Mouse (Mus musculus): Measurements from ENCODE around the gene Olfr373. TPM values are rescaled to one million over a fixed set of nuclear protein-coding genes. Genes with fewer than 3 reads are reported as not detected.

Olfr373 gene
- total and polyA plus RNA-seq, 2 experiments from 2014 or later, result not detected

DNA sequence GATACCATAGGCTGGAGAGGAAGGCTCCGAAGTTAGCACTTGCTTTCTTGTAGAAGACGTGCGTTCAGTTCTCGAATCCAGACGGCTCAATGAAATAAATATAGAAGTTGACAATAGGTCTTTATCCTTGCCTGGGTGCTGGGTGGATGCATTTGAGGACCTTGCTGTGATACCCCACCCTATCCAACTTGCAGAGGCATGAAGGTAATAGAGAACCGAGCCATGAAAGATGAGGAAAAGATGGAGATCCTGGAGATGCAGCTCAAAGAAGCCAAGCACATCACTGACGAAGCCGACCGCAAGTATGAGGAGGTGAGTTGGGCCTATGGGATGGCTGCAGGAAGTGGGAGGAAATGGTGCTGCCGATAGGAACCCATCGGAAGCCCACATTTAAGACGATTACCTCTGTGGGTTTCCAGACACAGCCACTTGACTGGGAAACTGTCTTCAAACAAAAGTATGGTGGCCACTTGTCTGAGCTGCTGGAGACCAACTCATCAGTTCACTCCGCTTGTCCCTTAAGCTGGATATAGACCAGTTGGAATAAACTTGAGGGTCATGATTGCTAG is 60.4 kb downstream of the Olfr373 start:
- H3K27ac ChIP-seq (ENCODE audit: low read depth, low read length), result no peak overlapping the region
- peaks cover 56% of the 10 kb centered on the region for H3K36me3 ChIP-seq (ENCODE audit: insufficient read depth, low read length)
- DNase-seq (ENCODE audit: low spot score) (no peak), ATAC-seq (ENCODE audit: low FRiP score) (no peak)
- no peak overlapping the region for H3K4me3 ChIP-seq (ENCODE audit: low read depth, low read length)
- H3K4me1 ChIP-seq (ENCODE audit: insufficient read depth, low read length), result no peaks in the 10 kb centered on the region
- no peaks in the 10 kb centered on the region for H3K27me3 ChIP-seq (ENCODE audit: insufficient read depth, low read length)
- no peak overlapping the region for H3K4me2 ChIP-seq (ENCODE audit: low read depth, low read length, poor library complexity, severe bottlenecking)
- H3K9ac ChIP-seq (replicated peaks; ENCODE audit: low read length, poor library complexity, severe bottlenecking), result no peak overlapping the region
- TF ChIP-seq CTCF (IDR thresholded peaks at IDR 0.05), result no peak
- WGBS, result 96% methylated on average over 13 of the region's 13 CpGs
- no peaks in the 10 kb centered on the region for H3K9me3 ChIP-seq (ENCODE audit: low read length)

DNA sequence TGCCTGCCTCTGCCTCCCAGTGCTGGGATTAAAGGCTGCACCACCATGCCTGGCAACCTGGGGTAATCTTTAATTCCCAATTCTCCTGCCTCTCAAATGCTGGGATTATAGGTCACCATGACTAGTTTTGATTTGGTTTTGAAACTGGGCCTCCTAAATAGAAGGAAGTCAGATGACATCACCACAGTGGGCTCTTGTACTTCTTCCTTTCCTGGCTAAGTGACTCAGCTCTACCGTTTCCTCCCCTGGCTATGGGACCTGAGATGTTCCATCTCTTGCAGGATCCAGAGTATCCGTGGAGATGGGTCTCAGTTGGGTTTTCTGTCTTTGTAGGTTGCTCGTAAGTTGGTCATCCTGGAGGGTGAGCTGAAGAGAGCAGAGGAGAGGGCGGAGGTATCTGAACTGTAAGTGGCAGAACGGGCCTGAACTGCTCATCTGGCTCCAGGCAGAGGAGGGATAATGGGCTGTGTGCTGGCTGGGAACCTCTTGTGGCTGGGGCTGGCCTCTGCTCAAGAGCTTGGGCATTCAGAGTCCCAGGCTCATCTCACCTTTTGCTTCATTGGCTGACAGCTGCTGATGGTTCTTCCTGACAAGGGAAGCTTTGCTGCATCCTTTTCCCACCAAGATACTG is 61.5 kb downstream of the Olfr373 start:
- ATAC-seq (ENCODE audit: low FRiP score) (no peak), DNase-seq (ENCODE audit: low spot score) (no peak)
- no peaks in the 10 kb centered on the region for H3K27me3 ChIP-seq (ENCODE audit: insufficient read depth, low read length)
- H3K4me3 ChIP-seq (ENCODE audit: low read depth, low read length), result no peak overlapping the region
- H3K27ac ChIP-seq (ENCODE audit: low read depth, low read length), result no peak overlapping the region
- 89% methylated on average over 5 of the region's 5 CpGs for WGBS
- no peaks in the 10 kb centered on the region for H3K4me1 ChIP-seq (ENCODE audit: insufficient read depth, low read length)
- H3K9ac ChIP-seq (replicated peaks; ENCODE audit: low read length, poor library complexity, severe bottlenecking), result no peak overlapping the region
- no peaks in the 10 kb centered on the region for H3K9me3 ChIP-seq (ENCODE audit: low read length)
- peaks cover 63% of the 10 kb centered on the region for H3K36me3 ChIP-seq (ENCODE audit: insufficient read depth, low read length)
- no peak for TF ChIP-seq CTCF (IDR thresholded peaks at IDR 0.05)
- H3K4me2 ChIP-seq (ENCODE audit: low read depth, low read length, poor library complexity, severe bottlenecking), result no peak overlapping the region

DNA sequence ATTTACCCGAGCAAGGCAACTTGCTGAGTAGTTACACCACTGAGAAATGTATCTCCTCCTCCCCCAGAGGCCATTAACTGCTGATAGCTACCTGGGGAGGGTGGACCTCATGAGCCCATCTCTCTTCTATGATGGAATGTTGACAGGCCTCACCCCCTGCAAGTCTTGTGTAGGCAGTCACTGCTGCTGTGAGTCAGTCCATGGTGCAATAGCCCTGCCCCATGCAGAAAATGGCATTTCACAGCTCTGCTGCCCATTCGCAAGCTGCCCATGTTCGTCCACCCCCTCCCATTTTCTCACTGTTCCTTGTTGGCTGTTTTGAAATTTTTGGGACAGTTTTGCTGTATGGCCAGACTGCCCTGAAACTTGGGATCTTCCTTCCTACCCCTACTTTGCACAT is 62.5 kb downstream of the Olfr373 start:
- no peak for DNase-seq (ENCODE audit: low spot score)
- Histone ChIP-seq H3K9ac (replicated peaks; ENCODE audit: low read length, poor library complexity, severe bottlenecking) (no peak overlapping the region), H3K4me1 (ENCODE audit: insufficient read depth, low read length) (no peaks in the 10 kb centered on the region), H3K27me3 (ENCODE audit: insufficient read depth, low read length) (no peaks in the 10 kb centered on the region), H3K9me3 (ENCODE audit: low read length) (no peaks in the 10 kb centered on the region), H3K4me2 (ENCODE audit: low read depth, low read length, poor library complexity, severe bottlenecking) (no peak overlapping the region), H3K4me3 (ENCODE audit: low read depth, low read length) (no peak overlapping the region), H3K27ac (ENCODE audit: low read depth, low read length) (no peak overlapping the region), H3K36me3 (ENCODE audit: insufficient read depth, low read length) (peaks cover 70% of the 10 kb centered on the region)
- no peak for ATAC-seq (ENCODE audit: low FRiP score)
- no peak for TF ChIP-seq CTCF (IDR thresholded peaks at IDR 0.05)
- WGBS, result 89% methylated on average over 3 of the region's 3 CpGs

DNA sequence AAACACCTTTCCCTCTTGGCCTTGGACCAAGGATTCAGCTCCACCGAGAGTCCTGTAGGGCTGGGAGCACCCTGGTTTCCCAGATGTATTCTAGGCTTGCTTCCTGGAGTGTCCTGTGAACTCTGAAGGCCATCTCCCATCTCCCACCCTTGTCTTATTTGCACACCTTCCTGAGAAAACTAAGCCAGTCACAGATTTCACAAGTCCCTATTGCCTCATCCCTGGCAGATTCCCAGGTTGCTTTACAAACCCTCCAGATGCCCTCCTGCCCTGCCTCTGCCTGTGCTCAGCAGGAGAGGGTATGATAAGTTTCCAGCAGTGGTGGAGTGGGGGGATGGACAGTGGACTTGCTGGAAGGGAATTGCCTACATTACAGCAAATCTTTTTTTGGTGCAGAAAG is 63.1 kb downstream of the Olfr373 start:
- no peak overlapping the region for H3K4me2 ChIP-seq (ENCODE audit: low read depth, low read length, poor library complexity, severe bottlenecking)
- TF ChIP-seq CTCF (IDR thresholded peaks at IDR 0.05), result no peak
- no peaks in the 10 kb centered on the region for H3K27me3 ChIP-seq (ENCODE audit: insufficient read depth, low read length)
- no peak overlapping the region for H3K27ac ChIP-seq (ENCODE audit: low read depth, low read length)
- H3K4me1 ChIP-seq (ENCODE audit: insufficient read depth, low read length), result no peaks in the 10 kb centered on the region
- no peak overlapping the region for H3K9ac ChIP-seq (replicated peaks; ENCODE audit: low read length, poor library complexity, severe bottlenecking)
- peaks cover 68% of the 10 kb centered on the region for H3K36me3 ChIP-seq (ENCODE audit: insufficient read depth, low read length)
- no peak for ATAC-seq (ENCODE audit: low FRiP score)
- 81% methylated on average over 1 of the region's 1 CpGs for WGBS
- no peak overlapping the region for H3K4me3 ChIP-seq (ENCODE audit: low read depth, low read length)
- DNase-seq (ENCODE audit: low spot score), result no peak
- no peaks in the 10 kb centered on the region for H3K9me3 ChIP-seq (ENCODE audit: low read length)

DNA sequence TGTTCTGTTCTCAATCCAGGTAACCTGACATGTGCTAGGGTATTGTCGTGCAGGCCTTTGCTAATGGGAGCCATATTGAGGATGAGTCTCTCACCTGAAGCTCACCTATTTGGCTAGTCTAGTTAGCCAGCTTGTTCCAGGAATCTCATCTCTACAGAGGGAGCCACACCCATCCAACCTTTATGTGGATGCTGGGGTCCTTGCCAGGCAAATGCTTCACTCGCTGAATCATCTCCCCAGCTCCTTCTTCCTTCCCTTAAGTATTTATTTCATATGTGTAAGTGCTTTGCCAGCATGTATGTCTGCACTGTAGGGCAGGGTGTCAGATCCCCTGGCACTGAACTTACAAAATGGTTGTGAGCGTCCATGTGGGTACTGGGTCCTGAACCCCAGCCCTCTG is 63.6 kb downstream of the Olfr373 start:
- Histone ChIP-seq H3K27ac (ENCODE audit: low read depth, low read length) (no peak overlapping the region), H3K4me3 (ENCODE audit: low read depth, low read length) (no peak overlapping the region), H3K36me3 (ENCODE audit: insufficient read depth, low read length) (peaks cover 65% of the 10 kb centered on the region), H3K9ac (replicated peaks; ENCODE audit: low read length, poor library complexity, severe bottlenecking) (no peak overlapping the region), H3K4me1 (ENCODE audit: insufficient read depth, low read length) (no peaks in the 10 kb centered on the region), H3K9me3 (ENCODE audit: low read length) (no peaks in the 10 kb centered on the region), H3K4me2 (ENCODE audit: low read depth, low read length, poor library complexity, severe bottlenecking) (no peak overlapping the region), H3K27me3 (ENCODE audit: insufficient read depth, low read length) (no peaks in the 10 kb centered on the region)
- TF ChIP-seq CTCF (IDR thresholded peaks at IDR 0.05), result no peak
- ATAC-seq (ENCODE audit: low FRiP score) (no peak), DNase-seq (ENCODE audit: low spot score) (no peak)
- WGBS, result 92% methylated on average over 3 of the region's 3 CpGs

DNA sequence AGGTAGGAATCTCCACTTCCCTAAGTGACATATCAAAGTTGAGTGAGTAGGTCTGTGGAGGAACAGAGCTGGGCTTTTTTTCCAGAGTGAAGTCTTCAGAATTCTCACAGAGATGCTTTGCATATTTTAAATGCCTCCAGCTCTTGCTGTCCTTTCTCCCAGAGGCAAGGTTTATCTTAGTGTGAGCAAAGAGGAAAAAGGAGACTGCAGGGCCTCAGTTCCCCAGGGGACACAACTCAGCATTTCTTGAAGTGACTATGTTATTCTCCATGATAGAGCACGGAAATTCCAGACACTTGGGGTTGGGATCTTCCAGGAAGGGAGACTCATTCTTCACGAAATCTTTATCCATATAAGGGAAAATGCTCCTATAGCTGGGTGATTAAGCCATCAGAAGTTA is 64.3 kb downstream of the Olfr373 start:
- peaks cover 61% of the 10 kb centered on the region for H3K36me3 ChIP-seq (ENCODE audit: insufficient read depth, low read length)
- TF ChIP-seq CTCF (IDR thresholded peaks at IDR 0.05), result no peak
- no peaks in the 10 kb centered on the region for H3K4me1 ChIP-seq (ENCODE audit: insufficient read depth, low read length)
- no peak overlapping the region for H3K9ac ChIP-seq (replicated peaks; ENCODE audit: low read length, poor library complexity, severe bottlenecking)
- H3K27me3 ChIP-seq (ENCODE audit: insufficient read depth, low read length), result no peaks in the 10 kb centered on the region
- 84% methylated on average over 2 of the region's 2 CpGs for WGBS
- no peak overlapping the region for H3K27ac ChIP-seq (ENCODE audit: low read depth, low read length)
- H3K4me3 ChIP-seq (ENCODE audit: low read depth, low read length), result no peak overlapping the region
- ATAC-seq (ENCODE audit: low FRiP score) (no peak), DNase-seq (ENCODE audit: low spot score) (no peak)
- no peak overlapping the region for H3K4me2 ChIP-seq (ENCODE audit: low read depth, low read length, poor library complexity, severe bottlenecking)
- no peaks in the 10 kb centered on the region for H3K9me3 ChIP-seq (ENCODE audit: low read length)
